ENCODE assay signal across 21 mouse cellular contexts in the genomic region with DNA sequence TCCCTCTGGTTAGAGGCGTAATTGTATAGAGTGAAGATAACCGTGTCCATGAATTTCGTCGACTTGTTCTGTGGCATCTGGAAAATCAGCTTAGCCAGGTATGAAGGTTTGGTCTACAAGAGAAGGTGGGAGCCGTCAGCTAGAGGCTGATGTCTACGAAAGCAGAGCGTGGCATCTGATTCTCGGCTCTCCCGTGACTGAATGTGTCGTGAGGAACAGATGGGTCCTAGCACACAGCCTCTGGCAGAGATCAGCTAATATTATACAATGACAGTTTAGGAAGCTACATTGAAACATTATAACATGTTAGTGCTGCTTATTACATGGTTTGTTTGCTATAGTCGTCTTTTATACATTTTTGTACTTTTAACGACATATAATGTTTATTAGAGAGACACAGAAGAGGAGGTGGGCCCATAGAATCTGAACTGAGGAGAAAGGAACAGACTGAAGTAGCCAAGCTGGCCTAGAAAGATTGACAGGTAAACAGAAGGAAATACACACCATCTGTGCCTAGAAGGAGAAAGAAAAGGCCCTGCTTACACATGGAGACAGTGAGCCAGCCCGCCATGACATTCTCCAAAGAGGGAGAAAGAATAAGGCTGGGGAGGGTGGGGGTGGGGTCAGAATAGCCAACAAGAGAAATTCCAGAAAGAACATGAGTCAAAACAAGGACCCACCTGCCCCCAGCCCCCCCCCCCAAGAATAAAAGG. TPM values are rescaled to one million over a fixed set of nuclear protein-coding genes. Genes with fewer than 3 reads are reported as not detected.
DNase-seq lines count a peak whose midpoint lies in the region; ATAC-seq and TF ChIP-seq lines count a peak whose summit lies in the region.
"Had no signal": no experiment of that assay in that cellular context is flagged by ENCODE, and none has a peak within 500 bp of the region (broad histone marks: within the 10 kb centered on the region; RNA-seq: fewer than 3 reads in every experiment).

No protein-coding gene starts in this region.

- peak; percentile 87 for ATAC-seq in forebrain, embryonic 13.5 days
- no peak for ATAC-seq in forebrain, embryonic 12.5 days (ENCODE audit: low FRiP score)
- ATAC-seq in hindbrain, embryonic 16.5 days, result no peak
- ATAC-seq in liver, embryonic 13.5 days (ENCODE audit: low read depth), result no peak
- ATAC-seq in liver, postnatal 0 days, result no peak
- ATAC-seq: CD4-positive, CD25-positive, alpha-beta regulatory T cell, adult 4 months; intestine, embryonic 16.5 days had no signal

- DNase-seq in hindbrain, embryonic 10.5 days (ENCODE audit: low spot score), result no peak
- no peak for DNase-seq in liver, embryonic 13.5 days
- no peak for DNase-seq in liver, postnatal 0 days
- peak; percentile 31 for DNase-seq in layer of hippocampus, adult 9-11 months
- no peak for DNase-seq in left cerebral cortex, postnatal 25 days (ENCODE audit: low spot score in 2 of 2)
- DNase-seq: adrenal gland, adult 8-10 months; adrenal gland, postnatal 36 days; B cell, adult 2 months; cerebellum, adult 11-12 months; cerebellum, adult 9-10 months; cerebellum, postnatal 25 days; gastrocnemius, postnatal 14 days had no signal

- WGBS in forebrain, embryonic 13.5 days, result 77% methylated on average over 13 of the region's 13 CpGs
- 86% methylated on average over 13 of the region's 13 CpGs for WGBS in forebrain, embryonic 12.5 days
- WGBS in hindbrain, embryonic 10.5 days, result 82% methylated on average over 13 of the region's 13 CpGs
- WGBS in hindbrain, embryonic 16.5 days, result 81% methylated on average over 13 of the region's 13 CpGs
- WGBS in liver, embryonic 13.5 days (ENCODE audit: insufficient replicate concordance), result 86% methylated on average over 13 of the region's 13 CpGs
- 90% methylated on average over 13 of the region's 13 CpGs for WGBS in liver, postnatal 0 days (ENCODE audit: insufficient replicate concordance)

- no peaks in the 10 kb centered on the region for H3K9me3 ChIP-seq in forebrain, embryonic 13.5 days (replicated peaks)
- H3K9me3 ChIP-seq in forebrain, embryonic 12.5 days, result no peaks in the 10 kb centered on the region
- H3K9me3 ChIP-seq in hindbrain, embryonic 10.5 days, result no peaks in the 10 kb centered on the region
- H3K9me3 ChIP-seq in hindbrain, embryonic 16.5 days (ENCODE audit: control insufficient read depth, low read length), result no peaks in the 10 kb centered on the region
- no peaks in the 10 kb centered on the region for H3K9me3 ChIP-seq in liver, embryonic 13.5 days (replicated peaks)
- H3K9me3 ChIP-seq in liver, postnatal 0 days (ENCODE audit: low read length), result no peaks in the 10 kb centered on the region
- H3K9me3 ChIP-seq: embryonic facial prominence, embryonic 12.5 days had no signal

- intact Hi-C loops in left cerebral cortex, postnatal 25 days (cut with DNase I), result no loop called here

- H3K27ac ChIP-seq in forebrain, embryonic 13.5 days, result peak overlapping the region; percentile 63
- H3K27ac ChIP-seq in forebrain, embryonic 12.5 days, result no peak overlapping the region
- 0 out of 2 replicates have a peak overlapping the region, but pooled peaks have one; percentile 29 for H3K27ac ChIP-seq in hindbrain, embryonic 10.5 days
- H3K27ac ChIP-seq in hindbrain, embryonic 16.5 days (ENCODE audit: low read depth, low read length), result no peak overlapping the region
- peak overlapping the region; percentile 16; the same call in 1 of the 2 replicates for H3K27ac ChIP-seq in liver, embryonic 13.5 days
- H3K27ac ChIP-seq in liver, postnatal 0 days (ENCODE audit: low read depth), result no peak overlapping the region
- H3K27ac ChIP-seq: embryonic facial prominence, embryonic 12.5 days; hindbrain, embryonic 14.5 days had no signal

- no peaks in the 10 kb centered on the region for H3K27me3 ChIP-seq in forebrain, embryonic 13.5 days
- H3K27me3 ChIP-seq in forebrain, embryonic 12.5 days, result no peaks in the 10 kb centered on the region
- no peaks in the 10 kb centered on the region for H3K27me3 ChIP-seq in hindbrain, embryonic 10.5 days (ENCODE audit: insufficient read depth, poor library complexity, severe bottlenecking)
- H3K27me3 ChIP-seq in hindbrain, embryonic 16.5 days (replicated peaks; ENCODE audit: control insufficient read depth, insufficient read depth, low read length), result no peaks in the 10 kb centered on the region
- H3K27me3 ChIP-seq in liver, embryonic 13.5 days, result no peaks in the 10 kb centered on the region
- no peaks in the 10 kb centered on the region for H3K27me3 ChIP-seq in liver, postnatal 0 days (ENCODE audit: insufficient read depth, low read length)
- H3K27me3 ChIP-seq: embryonic facial prominence, embryonic 12.5 days; heart, embryonic 12.5 days had no signal

- H3K36me3 ChIP-seq in forebrain, embryonic 13.5 days (ENCODE audit: poor library complexity, severe bottlenecking), result peaks cover 33% of the 10 kb centered on the region
- peaks cover 64% of the 10 kb centered on the region for H3K36me3 ChIP-seq in forebrain, embryonic 12.5 days (replicated peaks)
- H3K36me3 ChIP-seq in hindbrain, embryonic 10.5 days, result peaks cover 84% of the 10 kb centered on the region
- H3K36me3 ChIP-seq in hindbrain, embryonic 16.5 days (ENCODE audit: control insufficient read depth, insufficient read depth, low read length), result no peaks in the 10 kb centered on the region
- H3K36me3 ChIP-seq in liver, embryonic 13.5 days, result peaks cover 89% of the 10 kb centered on the region
- peaks cover 84% of the 10 kb centered on the region for H3K36me3 ChIP-seq in liver, postnatal 0 days (replicated peaks; ENCODE audit: insufficient read depth, low read length)

- TF ChIP-seq EP300 in liver, postnatal 0 days (IDR thresholded peaks at IDR 0.05; ENCODE audit: low read depth), result no peak

- H3K4me1 ChIP-seq in forebrain, embryonic 13.5 days, result 0 out of 2 replicates have a peak, but pooled peaks cover 4% of the 10 kb centered on the region
- no peaks in the 10 kb centered on the region for H3K4me1 ChIP-seq in forebrain, embryonic 12.5 days
- peaks cover 14% of the 10 kb centered on the region for H3K4me1 ChIP-seq in hindbrain, embryonic 10.5 days (replicated peaks)
- H3K4me1 ChIP-seq in hindbrain, embryonic 16.5 days (ENCODE audit: control insufficient read depth, insufficient read depth, low read depth, low read length), result no peaks in the 10 kb centered on the region
- H3K4me1 ChIP-seq in liver, embryonic 13.5 days (replicated peaks), result peaks cover 24% of the 10 kb centered on the region
- H3K4me1 ChIP-seq in liver, postnatal 0 days (ENCODE audit: insufficient read depth), result peaks cover 7% of the 10 kb centered on the region; the same call in 1 of the 2 replicates
- H3K4me1 ChIP-seq: embryonic facial prominence, embryonic 12.5 days had no signal

- H3K4me2 ChIP-seq in forebrain, embryonic 13.5 days, result no peak overlapping the region
- no peak overlapping the region for H3K4me2 ChIP-seq in forebrain, embryonic 12.5 days
- no peak overlapping the region for H3K4me2 ChIP-seq in hindbrain, embryonic 16.5 days (ENCODE audit: low read length)
- H3K4me2 ChIP-seq in liver, embryonic 13.5 days, result no peak overlapping the region
- H3K4me2 ChIP-seq in liver, postnatal 0 days (ENCODE audit: low read depth, low read length), result no peak overlapping the region
- H3K4me2 ChIP-seq: embryonic facial prominence, embryonic 12.5 days; heart, embryonic 12.5 days; hindbrain, embryonic 14.5 days had no signal

- TF ChIP-seq CTCF in liver, postnatal 0 days (IDR thresholded peaks at IDR 0.05; ENCODE audit: low read depth), result no peak

- no peak overlapping the region for H3K4me3 ChIP-seq in forebrain, embryonic 13.5 days
- H3K4me3 ChIP-seq in forebrain, embryonic 12.5 days (replicated peaks), result no peak overlapping the region
- H3K4me3 ChIP-seq in hindbrain, embryonic 10.5 days, result no peak overlapping the region
- H3K4me3 ChIP-seq in hindbrain, embryonic 16.5 days (ENCODE audit: low read length), result no peak overlapping the region
- no peak overlapping the region for H3K4me3 ChIP-seq in liver, embryonic 13.5 days (replicated peaks)
- H3K4me3 ChIP-seq in liver, postnatal 0 days (ENCODE audit: low read depth, low read length), result no peak overlapping the region
- H3K4me3 ChIP-seq: embryonic facial prominence, embryonic 12.5 days; heart, embryonic 12.5 days had no signal

- no peak overlapping the region for H3K9ac ChIP-seq in forebrain, embryonic 13.5 days
- no peak overlapping the region for H3K9ac ChIP-seq in forebrain, embryonic 12.5 days
- H3K9ac ChIP-seq in hindbrain, embryonic 16.5 days (ENCODE audit: low read depth, low read length), result no peak overlapping the region
- H3K9ac ChIP-seq in liver, embryonic 13.5 days, result no peak overlapping the region
- H3K9ac ChIP-seq in liver, postnatal 0 days (replicated peaks), result no peak overlapping the region
- H3K9ac ChIP-seq: embryonic facial prominence, embryonic 12.5 days; heart, embryonic 12.5 days; hindbrain, embryonic 14.5 days had no signal

RNA-seq across cellular contexts. Expression of gene F2rl2, which starts 30.9 kb away (rescaled TPM):
- polyA plus RNA-seq in forebrain, embryonic 13.5 days (2015; fragmentation: Nextera tagmentation; extraction: Ambion mirVana), result 0.52 and 0.58 TPM in 2 replicates
- polyA plus RNA-seq in forebrain, embryonic 12.5 days (2016; fragmentation: Nextera tagmentation; extraction: Ambion mirVana), result 0.76 and 0.79 TPM in 2 replicates
- 1.7 and 1.8 TPM in 2 replicates for polyA plus RNA-seq in hindbrain, embryonic 10.5 days (2016; fragmentation: Nextera tagmentation; extraction: Ambion mirVana)
- 0.89 TPM in 2 replicates for polyA plus RNA-seq in hindbrain, embryonic 16.5 days (2015; fragmentation: Nextera tagmentation; extraction: Ambion mirVana)
- polyA plus RNA-seq in liver, embryonic 13.5 days (2015; fragmentation: Nextera tagmentation; extraction: Ambion mirVana), result 13.4 and 17.9 TPM in 2 replicates
- polyA plus RNA-seq in liver, postnatal 0 days (2015; fragmentation: Nextera tagmentation; extraction: Ambion mirVana), result 10.7 and 13.0 TPM in 2 replicates
- total RNA-seq in left cerebral cortex, postnatal 25 days (2021), result 1 to 10 TPM; 1.1 to 1.5 TPM
- total RNA-seq: gastrocnemius, postnatal 14 days had no signal
- polyA plus RNA-seq: G1E had no signal

RNA-seq across cellular contexts. Expression of gene F2r, which starts 47.5 kb away (rescaled TPM):
- polyA plus RNA-seq in forebrain, embryonic 13.5 days (2015; fragmentation: Nextera tagmentation; extraction: Ambion mirVana), result 92.3 and 95.1 TPM in 2 replicates
- 109 TPM in 2 replicates for polyA plus RNA-seq in forebrain, embryonic 12.5 days (2016; fragmentation: Nextera tagmentation; extraction: Ambion mirVana)
- 93.4 and 117 TPM in 2 replicates for polyA plus RNA-seq in hindbrain, embryonic 10.5 days (2016; fragmentation: Nextera tagmentation; extraction: Ambion mirVana)
- polyA plus RNA-seq in hindbrain, embryonic 16.5 days (2015; fragmentation: Nextera tagmentation; extraction: Ambion mirVana), result 55.8 and 59.4 TPM in 2 replicates
- 42.8 and 53.6 TPM in 2 replicates for polyA plus RNA-seq in liver, embryonic 13.5 days (2015; fragmentation: Nextera tagmentation; extraction: Ambion mirVana)
- polyA plus RNA-seq in liver, postnatal 0 days (2015; fragmentation: Nextera tagmentation; extraction: Ambion mirVana), result 25.5 and 28.6 TPM in 2 replicates
- total RNA-seq in left cerebral cortex, postnatal 25 days (2021), result 1 to 10 TPM; 3.7 to 4.0 TPM
- total RNA-seq: G1E had no signal

Comparison
In these comparisons a context has a peak if more than half of its experiments do, and no peak if none do; other contexts are left out.
1. H3K27ac ChIP-seq: peak in forebrain, embryonic 13.5 days (single experiment), hindbrain, embryonic 10.5 days (single experiment) and liver, embryonic 13.5 days (single experiment); none in forebrain, embryonic 12.5 days (single experiment), hindbrain, embryonic 16.5 days (single experiment) and liver, postnatal 0 days (single experiment).